Mouse (Mus musculus) C3H10T1/2 (cell line): ENCODE data around the gene Smtnl1. TPM values are rescaled to one million over a fixed set of nuclear protein-coding genes. Genes with fewer than 3 reads are reported as not detected.

Source experiments
- polyA plus RNA-seq, 2 experiments: library from polyadenylated mRNA; unstranded; fragments of >200 nt; fragmentation: generic; extraction: Trizol; gene quantifications; one replicate each; pipeline ENCODE4 v1.2.1; 2012; ENCODE audit warnings: missing spikeins in 2 of 2

The Smtnl1 gene
- polyA plus RNA-seq = under 1 TPM; 0.02 TPM

DNA sequence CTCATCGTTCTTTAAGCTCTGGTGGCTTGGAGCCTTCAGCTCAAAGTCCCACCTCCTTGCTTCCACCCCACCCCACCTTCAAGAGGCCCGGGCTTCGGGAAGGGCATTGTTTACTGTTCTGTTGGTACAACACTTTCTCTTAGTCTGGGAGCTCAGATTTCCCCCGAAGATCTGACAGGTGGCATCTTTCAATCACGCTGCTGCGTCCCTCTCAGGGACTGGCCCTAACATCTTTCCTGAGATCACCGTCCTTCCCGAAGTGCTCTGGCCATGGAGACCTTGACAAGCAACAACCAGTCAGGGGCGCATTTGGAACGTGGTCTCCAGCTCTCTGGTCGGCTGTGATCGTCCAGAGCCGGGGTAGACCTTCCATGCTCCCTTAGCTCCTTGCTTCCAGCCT, at the start of gene Smtnl1:
TSS of gene Smtnl1 (minus strand) at position 101 of the 400 bp plus-strand sequence.

DNA sequence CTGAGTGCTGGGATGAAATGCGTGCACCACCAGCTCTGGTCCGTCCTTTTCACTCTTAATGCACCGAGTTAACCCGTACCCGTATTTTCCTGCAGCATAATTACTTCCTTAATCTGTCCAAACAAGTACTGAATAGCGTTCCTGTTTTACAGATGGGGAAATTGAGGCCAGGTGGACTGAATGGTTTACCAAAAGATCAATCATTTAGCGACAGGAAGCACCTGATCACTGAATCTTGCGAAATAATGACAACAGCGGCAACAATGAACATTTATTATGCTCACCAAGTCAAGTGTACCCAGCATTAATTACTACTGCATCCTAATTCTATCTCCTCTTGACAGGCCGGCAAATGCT, 16.1 kb upstream of the Smtnl1 start, which contains the start of gene Slc43a1:
TSS of gene Slc43a1 (plus strand) at position 258 of the 357 bp plus-strand sequence.

DNA sequence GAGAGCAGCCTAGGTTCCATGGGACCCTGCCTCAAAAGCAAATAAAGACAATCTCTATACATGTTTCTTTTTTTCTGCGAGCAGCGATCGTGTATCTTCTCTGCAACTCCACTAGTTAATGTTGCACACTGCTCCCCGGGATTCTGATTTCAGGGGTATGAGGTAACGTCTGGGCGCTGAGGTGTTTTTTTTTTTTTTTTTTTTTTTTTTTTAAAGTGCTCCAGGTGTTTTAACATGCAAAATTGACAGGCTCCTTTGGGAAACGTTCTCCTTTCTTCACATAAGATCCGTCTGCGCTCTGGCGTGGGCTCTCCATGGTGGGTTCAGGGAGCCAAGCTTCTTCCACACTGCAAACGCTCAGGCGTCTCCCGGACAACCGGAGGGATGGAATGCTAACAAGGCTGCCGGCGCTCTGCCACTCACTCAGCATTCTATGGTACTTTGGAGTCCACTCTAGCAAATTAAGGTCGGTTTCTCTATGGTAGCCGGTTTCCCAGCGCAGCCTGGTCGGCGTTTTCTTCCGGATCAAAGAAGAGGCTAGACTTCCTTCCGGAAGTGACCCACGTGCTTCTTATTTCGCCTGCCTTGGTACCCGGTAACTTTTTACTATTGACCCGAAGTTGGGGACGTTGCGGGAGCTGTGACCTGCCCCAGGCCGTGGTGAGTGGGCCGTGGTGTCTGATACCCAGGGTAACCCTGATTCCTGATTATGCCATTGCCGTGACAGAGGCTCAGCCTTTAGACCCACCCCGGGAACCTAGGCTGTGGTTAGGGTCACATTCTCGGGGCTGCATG, 4.2 kb upstream of the Smtnl1 start, which contains the start of gene Timm10:
TSS of gene Timm10 (plus strand) at position 510 of the 795 bp plus-strand sequence.

DNA sequence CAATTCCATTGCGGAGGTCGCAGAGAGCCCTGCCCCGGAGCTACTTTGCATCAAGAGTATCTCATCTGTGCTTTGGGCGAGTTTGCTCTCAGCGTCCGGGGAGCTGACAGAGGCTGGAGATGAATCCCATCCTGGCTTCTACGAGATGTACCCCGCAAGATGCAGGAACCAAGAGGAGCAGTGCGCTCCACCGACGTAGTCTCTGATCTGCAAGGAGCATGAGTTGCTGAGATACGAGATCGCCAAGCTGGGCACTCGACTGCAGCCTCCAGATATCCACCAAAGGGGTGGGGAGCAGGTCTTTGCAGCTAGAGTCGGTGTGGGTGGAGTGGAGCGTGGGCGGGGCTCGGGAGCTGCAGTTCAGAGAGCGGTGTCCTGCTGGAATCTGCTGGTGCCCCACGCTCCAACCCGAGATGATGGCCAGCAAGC, 23.9 kb downstream of the Smtnl1 start, which contains the start of gene Ube2l6:
TSS of gene Ube2l6 (plus strand) at position 336 of the 429 bp plus-strand sequence.

DNA sequence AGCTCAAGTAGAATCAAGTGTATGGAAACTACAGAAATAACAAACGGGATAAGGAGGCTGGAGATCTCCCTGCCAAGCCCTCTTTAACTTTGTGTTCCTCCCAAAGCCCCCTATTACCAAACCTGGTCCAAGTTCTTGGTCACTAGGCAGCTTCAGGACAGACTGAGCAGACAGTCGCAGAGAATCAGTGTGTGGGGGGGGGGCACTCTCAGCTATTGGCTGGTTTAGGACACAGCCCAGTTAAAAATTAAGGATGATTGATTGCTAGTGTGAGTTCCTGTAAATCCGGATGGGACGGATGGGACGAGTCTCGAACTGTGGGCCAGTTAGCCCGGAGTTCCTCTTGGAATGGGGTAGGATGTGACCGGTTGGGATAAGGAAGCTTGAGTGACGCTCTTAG, 47.2 kb downstream of the Smtnl1 start, which contains the start of gene Serping1:
TSS of gene Serping1 (minus strand) at position 204 of the 400 bp plus-strand sequence.

Other genes with a start within 250 kb of the Smtnl1 start
- gene Ctnnd1, start 171.9 kb downstream of the Smtnl1 start, polyA plus RNA-seq = 10 to 100 TPM in 1 of 2 experiments, 1 to 10 TPM in 1; 6.2 to 55.8 TPM
- gene Btbd18, start 163.6 kb downstream of the Smtnl1 start, polyA plus RNA-seq = under 1 TPM; 0.09 TPM
- 100 to 1,000 TPM; 317 to 435 TPM for gene Selenoh, start 151.9 kb downstream of the Smtnl1 start, polyA plus RNA-seq
- gene Gm28635, start 144.6 kb downstream of the Smtnl1 start, polyA plus RNA-seq = not detected
- gene Med19, start 144.2 kb downstream of the Smtnl1 start, polyA plus RNA-seq = 10 to 100 TPM in 1 of 2 experiments, 1 to 10 TPM in 1; 9.8 to 18.9 TPM
- gene Tmx2, start 143.5 kb downstream of the Smtnl1 start, polyA plus RNA-seq = 10 to 100 TPM; 13.4 to 61.9 TPM
- gene Zdhhc5, start 107.5 kb downstream of the Smtnl1 start, polyA plus RNA-seq = 10 to 100 TPM in 1 of 2 experiments, 1 to 10 TPM in 1; 4.3 to 26.8 TPM
- 1 to 10 TPM; 2.2 to 6.6 TPM for gene Clp1, start 95.3 kb downstream of the Smtnl1 start, polyA plus RNA-seq
- gene Ypel4, start 88.6 kb downstream of the Smtnl1 start, polyA plus RNA-seq = 1 to 10 TPM in 1 of 2 experiments, under 1 TPM in 1; 0.47 to 8.6 TPM
- 1 to 10 TPM; 7.2 to 8.3 TPM for gene Gm19426, start 79.0 kb downstream of the Smtnl1 start, polyA plus RNA-seq
- under 1 TPM; 0.06 to 0.91 TPM for gene Serping1, start 47.2 kb downstream of the Smtnl1 start, polyA plus RNA-seq
- 10 to 100 TPM; 19.6 to 59.5 TPM for gene Ube2l6, start 23.8 kb downstream of the Smtnl1 start, polyA plus RNA-seq
- gene Timm10, start 4.3 kb upstream of the Smtnl1 start, polyA plus RNA-seq = 10 to 100 TPM; 24.3 to 35.2 TPM
- gene Slc43a1, start 16.2 kb upstream of the Smtnl1 start, polyA plus RNA-seq = under 1 TPM; 0.01 to 0.04 TPM
- gene Rtn4rl2, start 64.1 kb upstream of the Smtnl1 start, polyA plus RNA-seq = 1 to 10 TPM in 1 of 2 experiments, under 1 TPM in 1; 0.43 to 7.1 TPM
- 10 to 100 TPM in 1 of 2 experiments, 1 to 10 TPM in 1; 6.8 to 22.7 TPM for gene Slc43a3, start 113.9 kb upstream of the Smtnl1 start, polyA plus RNA-seq
- under 1 TPM in 1 of 2 experiments, not detected in 1; 0.06 TPM for gene Prg2, start 157.8 kb upstream of the Smtnl1 start, polyA plus RNA-seq
- gene Prg3, start 165.6 kb upstream of the Smtnl1 start, polyA plus RNA-seq = not detected
- gene Ssrp1, start 214.6 kb upstream of the Smtnl1 start, polyA plus RNA-seq = 100 to 1,000 TPM; 109 to 113 TPM
- gene P2rx3, start 214.8 kb upstream of the Smtnl1 start, polyA plus RNA-seq = under 1 TPM; 0.01 to 0.24 TPM
- gene Tnks1bp1, start 225.4 kb upstream of the Smtnl1 start, polyA plus RNA-seq = 10 to 100 TPM; 28.7 to 77.9 TPM